Mouse (Mus musculus) B cell, adult (primary cell): ENCODE measurements around the gene H2al1m. TPM values are rescaled to one million over a fixed set of nuclear protein-coding genes. Genes with fewer than 3 reads are reported as not detected.

Source experiments
- total RNA-seq: library from RNA; stranded (reverse); gene quantifications from 4 replicates; pipeline ENCODE4 v1.2.4, GENCODE M21; 2023; ENCODE audit not compliant: inconsistent age

H2al1m gene
- total RNA-seq = 1.1 to 1.5 TPM in 2 of 4 replicates, not detected in the others

DNA sequence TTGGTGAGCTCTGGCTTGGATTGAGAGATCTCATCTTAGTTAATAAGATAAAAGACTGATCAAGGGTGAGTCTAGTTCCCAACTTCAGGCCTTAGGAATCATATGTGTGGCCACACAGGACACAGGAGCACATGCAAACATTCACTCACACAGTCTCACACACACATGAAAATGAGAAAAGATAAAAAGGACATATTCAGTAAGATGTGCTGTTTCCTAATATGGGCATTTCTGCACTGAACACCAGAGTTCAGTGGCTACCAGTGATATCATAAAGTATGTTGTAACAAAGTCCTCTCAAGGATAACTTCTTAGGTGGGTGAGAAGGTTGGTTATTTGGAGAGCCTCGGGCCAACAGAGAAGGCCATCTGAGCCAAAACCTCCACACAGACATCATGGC, at the start of gene H2al1m:
TSS of gene H2al1m (plus strand) at position 301 of the 400 bp plus-strand sequence.

DNA sequence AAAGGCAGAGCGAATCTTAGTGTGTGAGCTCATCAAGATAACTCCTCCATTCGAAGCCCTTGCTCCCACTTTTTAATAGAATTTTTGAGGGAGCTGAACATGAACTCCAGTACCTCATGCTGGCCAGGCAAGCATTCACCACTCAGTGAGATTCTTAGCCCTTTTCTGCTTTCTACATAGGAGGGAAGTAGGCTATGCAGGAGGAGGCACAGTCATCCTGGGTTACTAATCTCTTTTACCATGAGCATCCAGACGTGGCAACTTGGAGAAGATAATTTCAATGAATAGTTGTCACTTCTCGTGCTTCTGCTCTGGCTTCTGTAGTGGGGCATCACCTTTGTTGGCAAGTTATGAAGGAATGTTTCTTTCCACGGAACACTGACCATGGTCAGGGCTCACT, 26.8 kb upstream of the H2al1m start, which contains the start of gene Gm14862:
TSS of gene Gm14862 (minus strand) at position 134 of the 400 bp plus-strand sequence.

DNA sequence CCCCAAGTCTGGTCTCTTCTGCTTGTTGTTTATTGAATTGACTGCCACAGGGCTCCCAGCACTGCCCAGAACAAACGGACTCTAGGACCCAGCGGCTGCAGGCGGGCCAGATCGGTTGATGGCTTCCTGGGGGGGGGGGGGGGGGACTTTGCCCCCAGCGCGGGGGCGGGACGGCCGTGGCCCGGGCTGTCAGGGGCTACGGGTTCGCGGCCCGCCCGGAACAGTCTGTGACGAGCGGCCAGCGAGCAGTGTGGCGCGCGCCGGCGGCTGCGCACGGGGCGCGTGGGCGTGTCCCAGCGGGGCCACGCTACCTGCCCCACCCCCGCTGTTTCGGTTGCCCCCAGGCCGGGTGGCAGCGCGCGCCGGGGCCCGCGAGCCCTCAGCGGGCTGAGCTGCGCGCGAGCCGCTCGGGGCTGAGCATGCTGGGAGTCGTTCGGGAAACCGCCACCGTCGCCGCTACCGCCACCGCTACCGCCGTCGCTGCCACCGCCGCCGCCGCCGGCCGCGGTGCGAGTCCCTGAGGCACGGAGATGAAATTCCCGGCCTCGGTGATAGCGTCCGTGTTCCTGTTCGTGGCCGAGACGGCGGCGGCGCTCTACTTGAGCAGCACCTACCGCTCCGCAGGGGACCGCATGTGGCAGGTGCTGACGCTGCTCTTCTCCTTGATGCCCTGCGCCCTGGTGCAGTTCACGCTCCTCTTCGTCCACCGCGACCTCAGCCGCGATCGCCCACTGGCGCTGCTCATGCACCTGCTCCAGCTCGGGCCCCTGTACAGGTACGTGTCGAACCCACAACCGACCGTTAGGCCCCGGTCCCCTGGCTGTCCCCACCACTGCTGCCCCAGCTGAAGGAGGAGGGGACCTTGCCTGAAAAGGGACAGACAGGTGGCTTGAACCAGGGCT, 10.9 kb upstream of the H2al1m start, which contains the start of gene Xk:
TSS of gene Xk (plus strand) at position 297 of the 902 bp plus-strand sequence.

Other genes starting within 250 kb of the H2al1m start
- gene Fthl17f, start 220.7 kb upstream of the H2al1m start, total RNA-seq = not detected in 4 replicates
- gene 4930402K13Rik, start 179.2 kb upstream of the H2al1m start, total RNA-seq = not detected in 4 replicates
- not detected in 4 replicates for gene Lancl3, start 83.9 kb upstream of the H2al1m start, total RNA-seq
- not detected in 4 replicates for gene Gm14862, start 26.9 kb upstream of the H2al1m start, total RNA-seq
- 3.6 to 5.1 TPM (median 4.5 TPM) in 4 replicates for gene Xk, start 11.0 kb upstream of the H2al1m start, total RNA-seq
- not detected in 4 replicates for gene H2al1k, start 66.9 kb downstream of the H2al1m start, total RNA-seq
- 412 to 463 TPM (median 435 TPM) in 4 replicates for gene Cybb, start 204.0 kb downstream of the H2al1m start, total RNA-seq